Mouse (Mus musculus): ENCODE results near the gene Gna13. TPM values are rescaled to one million over a fixed set of nuclear protein-coding genes. Genes with fewer than 3 reads are reported as not detected.
A peak's percentile ranks its signal among the peaks of the same experiment; 100 is the strongest.

Gene Gna13
- total and polyA plus RNA-seq, 3 experiments: 32.2 to 57.6 (median 39.3) TPM

GRCm38 (mm10) chr11:109443468-109444263 lies 81.0 kb downstream of the Gna13 start:
- Histone ChIP-seq H3K27ac (ENCODE audit: insufficient read depth, low read depth) (no peak overlapping the region), H3K27me3 (replicated peaks) (no peaks in the 10 kb centered on the region)
- dilution Hi-C loops (cut with MboI; ENCODE audit: extremely low pct_ligation_motif_present, extremely low pct_unique_long_range_greater_than_20kb, low sequenced_read_pairs): no loop called here

GRCm38 (mm10) chr11:109444600-109444999 lies 82.0 kb downstream of the Gna13 start:
- Histone ChIP-seq H3K9me3 (replicated peaks; ENCODE audit: low read length) (no peaks in the 10 kb centered on the region), H3K4me2 (ENCODE audit: insufficient read depth, low read depth, poor library complexity, severe bottlenecking) (no peak overlapping the region), H3K9ac (ENCODE audit: insufficient read depth, low read depth) (no peak overlapping the region), H3K27ac (ENCODE audit: insufficient read depth, low read depth) (no peak overlapping the region), H3K4me1 (ENCODE audit: control insufficient read depth in 1 of 2, insufficient read depth in 2 of 2) (peaks cover 3 to 13% of the 10 kb centered on the region in 2 experiments), H3K79me2 (replicated peaks; ENCODE audit: control insufficient read depth, extremely low read depth, insufficient read depth, poor library complexity, severe bottlenecking) (no peaks in the 10 kb centered on the region), H3K27me3 (replicated peaks) (no peaks in the 10 kb centered on the region), H3K4me3 (replicated peaks in 1 of 3; ENCODE audit: low read depth in 2 of 3, low read length in 2 of 3, poor library complexity in 1 of 3) (no peak overlapping the region), H3K36me3 (replicated peaks in 1 of 2; ENCODE audit: control insufficient read depth in 1 of 2, insufficient read depth in 1 of 2, low read length in 1 of 2) (peaks cover 0 to 5% of the 10 kb centered on the region in 2 experiments)
- no peak for DNase-seq (ENCODE audit: extremely low read depth)
- no peak for TF ChIP-seq ZC3H11A (IDR thresholded peaks at IDR 0.05; ENCODE audit: low read depth, low read length)
- no peak for TF ChIP-seq UBTF (IDR thresholded peaks at IDR 0.05; ENCODE audit: low read depth, low read length)
- no peak for TF ChIP-seq POLR2A (IDR thresholded peaks at IDR 0.05; ENCODE audit: low read depth, low read length)
- TF ChIP-seq CTCF (conservative IDR thresholded peaks at IDR 0.05 in 1 of 2, IDR thresholded peaks at IDR 0.05 in 1 of 2; ENCODE audit: low read depth in 2 of 2, low read length in 2 of 2): peak; percentile 27 to 73; a peak in 3 of 4 replicates
- TF ChIP-seq PAX5 (IDR thresholded peaks at IDR 0.05; ENCODE audit: low read length): no peak
- TF ChIP-seq MAZ (IDR thresholded peaks at IDR 0.05; ENCODE audit: low read depth, low read length): no peak
- TF ChIP-seq E2F4 (IDR thresholded peaks at IDR 0.05; ENCODE audit: insufficient replicate concordance, low read depth, low read length): no peak
- no peak for TF ChIP-seq MXI1 (IDR thresholded peaks at IDR 0.05; ENCODE audit: low read depth, low read length)
- TF ChIP-seq USF1 (IDR thresholded peaks at IDR 0.05; ENCODE audit: low read depth, low read length): no peak
- no peak for TF ChIP-seq MAFK (IDR thresholded peaks at IDR 0.05; ENCODE audit: insufficient replicate concordance, low read length)
- no peak for TF ChIP-seq JUND (conservative IDR thresholded peaks at IDR 0.05; ENCODE audit: low read depth, low read length)
- no peak for TF ChIP-seq KAT2A (IDR thresholded peaks at IDR 0.05; ENCODE audit: insufficient replicate concordance, low read length)
- TF ChIP-seq IRF4 (IDR thresholded peaks at IDR 0.05; ENCODE audit: low read depth, low read length): no peak
- no peak for TF ChIP-seq RCOR1 (conservative IDR thresholded peaks at IDR 0.05; ENCODE audit: low read depth, low read length)
- TF ChIP-seq MEF2A (IDR thresholded peaks at IDR 0.05; ENCODE audit: borderline replicate concordance, low read depth, low read length): no peak
- TF ChIP-seq NRF1 (IDR thresholded peaks at IDR 0.05; ENCODE audit: low read depth, low read length): no peak
- TF ChIP-seq SIN3A (IDR thresholded peaks at IDR 0.05; ENCODE audit: low read length): no peak
- no peak for TF ChIP-seq BHLHE40 (IDR thresholded peaks at IDR 0.05; ENCODE audit: low read depth, low read length)
- no peak for TF ChIP-seq MYC (IDR thresholded peaks at IDR 0.05; ENCODE audit: low read depth, low read length)
- no peak for TF ChIP-seq TCF12 (IDR thresholded peaks at IDR 0.05; ENCODE audit: low read depth, low read length)
- TF ChIP-seq RAD21 (IDR thresholded peaks at IDR 0.05; ENCODE audit: low read depth, low read length): peak; percentile 51
- peak; percentile 77 for TF ChIP-seq SMC3 (IDR thresholded peaks at IDR 0.05; ENCODE audit: low read depth, low read length)
- no peak for TF ChIP-seq EP300 (IDR thresholded peaks at IDR 0.05; ENCODE audit: low read length)
- TF ChIP-seq MAX (IDR thresholded peaks at IDR 0.05; ENCODE audit: low read length): no peak
- TF ChIP-seq ZNF384 (IDR thresholded peaks at IDR 0.05; ENCODE audit: low read depth, low read length): no peak
- dilution Hi-C loops (cut with MboI; ENCODE audit: extremely low pct_ligation_motif_present, extremely low pct_unique_long_range_greater_than_20kb, low sequenced_read_pairs): no loop called here
- in situ Hi-C loops (cut with MboI; ENCODE audit: low pct_ligation_motif_present, low pct_unique_long_range_greater_than_20kb, low sequenced_read_pairs): loop anchor here (5.0 to 10.0 kb wide), 2 partner anchors 197 to 410 kb away; no protein-coding TSS in a partner anchor

More at GRCm38 (mm10) chr11:109443468-109444263, 81.0 kb downstream of the Gna13 start:
- in situ Hi-C loops (cut with MboI; ENCODE audit: low pct_ligation_motif_present, low pct_unique_long_range_greater_than_20kb, low sequenced_read_pairs): loop anchor here (5.0 to 10.0 kb wide), 2 partner anchors 196 to 411 kb away; no protein-coding TSS in a partner anchor
- Histone ChIP-seq H3K36me3 (replicated peaks in 1 of 2; ENCODE audit: control insufficient read depth in 1 of 2, insufficient read depth in 1 of 2, low read length in 1 of 2) (peaks cover 0 to 2% of the 10 kb centered on the region in 2 experiments), H3K4me3 (replicated peaks in 1 of 3; ENCODE audit: low read depth in 2 of 3, low read length in 2 of 3, poor library complexity in 1 of 3) (no peak overlapping the region), H3K4me1 (ENCODE audit: control insufficient read depth in 1 of 2, insufficient read depth in 2 of 2) (peaks cover 6 to 19% of the 10 kb centered on the region in 2 experiments), H3K79me2 (replicated peaks; ENCODE audit: control insufficient read depth, extremely low read depth, insufficient read depth, poor library complexity, severe bottlenecking) (no peaks in the 10 kb centered on the region), H3K4me2 (ENCODE audit: insufficient read depth, low read depth, poor library complexity, severe bottlenecking) (no peak overlapping the region), H3K9me3 (replicated peaks; ENCODE audit: low read length) (no peaks in the 10 kb centered on the region), H3K9ac (ENCODE audit: insufficient read depth, low read depth) (no peak overlapping the region)
- DNase-seq (ENCODE audit: extremely low read depth): no peak
- TF ChIP-seq RAD21 (IDR thresholded peaks at IDR 0.05; ENCODE audit: low read depth, low read length) (peak; percentile 21), SMC3 (IDR thresholded peaks at IDR 0.05; ENCODE audit: low read depth, low read length) (peak; percentile 32), CTCF (conservative IDR thresholded peaks at IDR 0.05 in 1 of 2, IDR thresholded peaks at IDR 0.05 in 1 of 2; ENCODE audit: low read depth in 2 of 2, low read length in 2 of 2) (peak in 1 of 2 experiments; percentile 51; a peak in 2 of 4 replicates), IRF4 (IDR thresholded peaks at IDR 0.05; ENCODE audit: low read depth, low read length) (no peak)

Data from CH12.LX (cell line).